Mouse (Mus musculus) C2C12 (cell line): ENCODE measurements around the gene Ndufa3.

ENCODE experiments used
- CEBPB ChIP-seq: IDR thresholded peaks from one replicate; pipeline ENCODE4 v1.6.1; 2011; ENCODE audit warnings: low read depth, mild to moderate bottlenecking, control low read depth, moderate library complexity
- CTCF ChIP-seq: IDR thresholded peaks from one replicate; pipeline ENCODE4 v1.5.1; 2011; ENCODE audit not compliant: control insufficient read depth, insufficient read depth, insufficient read length
- FOSL1 ChIP-seq: IDR thresholded peaks from one replicate; pipeline ENCODE4 v1.8.0; 2011; ENCODE audit warnings: mild to moderate bottlenecking, low read length; ENCODE audit not compliant: poor library complexity, insufficient read depth, severe bottlenecking
- MAX ChIP-seq: IDR thresholded peaks from one replicate; pipeline ENCODE4 v1.6.1; 2011; ENCODE audit warnings: mild to moderate bottlenecking, control low read depth
- MYOD1 ChIP-seq: IDR thresholded peaks from one replicate; pipeline ENCODE4 v1.6.1; 2011; ENCODE audit warnings: low read depth; ENCODE audit not compliant: control insufficient read depth, insufficient read length
- MYOG ChIP-seq: IDR thresholded peaks from one replicate; pipeline ENCODE4 v1.6.1; 2011; ENCODE audit not compliant: control insufficient read depth, insufficient read length; ENCODE audit errors: extremely low read depth

GRCm38 (mm10) chr7:3658578-3658977, 41.4 kb downstream of the Ndufa3 start:
- TF ChIP-seq CTCF (no peak), MYOG (no peak), FOSL1 (no peak), MAX (no peak), CEBPB (no peak), MYOD1 (no peak)
